Mouse (Mus musculus): ENCODE measurements around the gene Map2k7.
A peak's percentile ranks its signal among the peaks of the same experiment; 100 is the strongest.

- TF ChIP-seq CTCF (IDR thresholded peaks at IDR 0.05; ENCODE audit: borderline replicate concordance, insufficient read depth, low read depth, low read length) (peak; percentile 60), POLR2A (IDR thresholded peaks at IDR 0.05; ENCODE audit: borderline replicate concordance, insufficient read depth, low read length) (peak; percentile 61)
Measured at GRCm38 (mm10) chr8:4238434-4239192, at the start of gene Map2k7, which contains the start of gene Gm49320.

Measured in cerebellum, adult 2 months (tissue).